Mouse (Mus musculus) gastrocnemius, postnatal 36 days (tissue): ENCODE measurements around the gene Pakap. TPM values are rescaled to one million over a fixed set of nuclear protein-coding genes. Genes with fewer than 3 reads are reported as not detected.
"Not testable (repeated sequence)": the region's sequence is repeated elsewhere in the genome, so short reads cannot be mapped to it uniquely, and the experiment has no call there.

Experiments
- DNase-seq, 2 experiments: peaks; one replicate each; pipeline ENCODE4 v3.0.0; 2022
- intact Hi-C: fragments of 180-260 bp; cut with DNase I; formaldehyde crosslinking; loops from one replicate; pipeline ENCODE4 v1.15.1; 2025
- total RNA-seq, 2 experiments: library from RNA; stranded (reverse); gene quantifications; 2 replicates each; pipeline ENCODE4 v1.2.3; 2021

Gene Pakap
- total RNA-seq, 2 experiments from 2014 or later, result 3.9 to 6.6 TPM

DNA sequence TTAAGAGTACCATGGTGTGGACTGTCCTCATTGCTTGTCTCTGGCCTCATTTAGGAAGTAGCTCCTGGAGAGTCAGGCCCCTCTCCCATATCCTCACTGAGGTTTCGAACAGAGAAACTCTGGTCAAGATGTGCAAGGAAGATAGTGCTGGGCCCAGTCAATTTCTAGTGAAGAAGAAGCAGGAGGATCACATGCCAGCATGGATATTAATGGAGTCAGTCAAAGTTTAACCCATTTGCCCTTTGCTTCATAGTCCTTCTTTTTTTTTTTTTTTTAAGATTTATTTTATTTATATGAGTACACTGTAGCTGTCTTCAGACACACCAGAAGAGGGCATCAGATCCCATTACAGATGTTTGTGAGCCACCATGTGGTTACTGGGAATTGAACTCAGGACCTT is 321.0 kb downstream of the Pakap start:
- intact Hi-C loops, DNase-seq: not testable (repeated sequence)

DNA sequence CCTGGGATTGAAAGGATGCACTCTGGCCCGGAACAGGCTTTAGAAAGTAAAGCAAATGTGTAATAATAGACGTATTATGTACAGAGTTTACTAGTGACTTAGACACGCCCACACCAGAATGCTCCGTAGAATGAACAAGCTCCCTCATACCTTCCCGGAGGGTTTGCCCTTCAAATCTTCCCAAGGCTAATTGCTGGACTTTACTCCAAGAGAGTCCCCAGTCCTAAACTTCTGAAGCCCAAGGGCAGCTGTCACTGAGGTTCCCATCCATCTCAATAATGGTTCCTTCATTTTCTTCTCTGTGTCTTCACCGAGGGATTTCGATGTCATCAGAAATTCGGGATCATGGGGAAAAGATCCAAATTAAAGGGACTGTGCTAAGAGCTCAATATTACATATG is 321.8 kb downstream of the Pakap start:
- DNase-seq, result no peak
- intact Hi-C loops, result no loop called here

DNA sequence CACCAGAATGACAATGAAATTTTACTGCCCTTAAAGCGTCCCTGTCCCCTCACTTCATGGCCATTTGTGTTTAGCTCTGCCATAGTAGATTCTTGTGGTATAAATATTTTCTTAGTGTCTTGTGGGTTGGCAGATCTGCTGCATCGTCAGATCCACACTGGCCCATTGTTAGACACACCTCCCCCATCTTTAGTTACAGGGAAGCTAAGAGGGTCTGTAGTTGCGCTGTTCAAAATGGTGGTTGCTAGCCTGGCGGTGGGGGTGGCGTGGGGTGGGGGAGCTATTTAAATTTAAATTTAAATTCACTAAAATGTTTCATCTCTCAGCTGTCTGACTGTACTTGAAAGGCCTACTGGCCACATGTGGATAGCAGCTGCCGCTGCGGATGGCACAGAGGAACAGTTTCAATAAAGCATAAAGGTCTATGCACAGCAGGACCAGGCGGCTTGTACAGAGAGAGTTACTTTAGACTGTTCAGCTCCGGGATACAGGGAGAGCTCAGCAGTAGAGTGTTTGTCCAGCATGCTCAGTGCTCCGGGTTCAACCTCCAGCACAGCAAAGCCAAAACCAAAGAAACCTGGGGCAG is 324.1 kb downstream of the Pakap start:
- intact Hi-C loops, result no loop called here
- no peak for DNase-seq

DNA sequence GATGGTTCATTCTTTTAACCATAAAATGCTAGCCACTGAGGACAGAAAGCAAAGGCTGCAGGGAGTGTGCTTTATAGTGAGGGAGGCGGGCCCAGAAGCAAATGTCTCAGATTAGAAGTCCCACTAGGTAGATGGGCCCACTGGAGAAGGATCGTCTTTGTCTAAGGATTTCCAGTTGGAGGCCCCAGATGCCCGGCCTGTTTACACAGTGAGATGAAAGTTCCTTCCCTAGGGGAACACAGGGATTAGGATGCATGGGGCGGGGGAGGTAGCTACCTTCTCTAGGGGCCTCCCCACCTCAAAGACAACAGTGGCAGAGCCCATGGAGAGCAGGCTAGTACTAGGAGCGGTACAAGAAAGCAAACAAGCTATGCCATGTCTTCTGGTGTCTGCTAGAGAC is 327.2 kb downstream of the Pakap start:
- DNase-seq, result no peak
- intact Hi-C loops, result no loop called here

DNA sequence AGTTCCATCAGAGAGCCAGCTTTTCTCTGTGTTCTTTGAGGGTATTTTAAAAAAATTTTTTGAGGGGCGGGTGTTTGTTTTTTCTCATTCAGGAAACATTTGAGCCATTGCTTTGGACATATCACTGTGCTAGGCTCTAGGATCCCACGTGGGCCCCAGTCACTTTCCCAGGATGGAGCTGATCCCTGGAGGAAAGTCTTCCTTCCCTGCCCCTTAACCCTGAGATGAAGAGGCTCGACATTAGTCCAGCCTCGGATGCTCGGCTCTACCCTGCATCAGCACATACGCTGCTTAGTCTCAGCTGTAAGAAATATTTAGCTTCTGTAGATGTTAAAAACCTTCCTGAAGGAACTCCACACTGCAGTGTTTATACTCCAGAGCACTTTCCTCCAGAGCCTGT is 327.9 kb downstream of the Pakap start:
- intact Hi-C loops, result no loop called here
- DNase-seq, result no peak

DNA sequence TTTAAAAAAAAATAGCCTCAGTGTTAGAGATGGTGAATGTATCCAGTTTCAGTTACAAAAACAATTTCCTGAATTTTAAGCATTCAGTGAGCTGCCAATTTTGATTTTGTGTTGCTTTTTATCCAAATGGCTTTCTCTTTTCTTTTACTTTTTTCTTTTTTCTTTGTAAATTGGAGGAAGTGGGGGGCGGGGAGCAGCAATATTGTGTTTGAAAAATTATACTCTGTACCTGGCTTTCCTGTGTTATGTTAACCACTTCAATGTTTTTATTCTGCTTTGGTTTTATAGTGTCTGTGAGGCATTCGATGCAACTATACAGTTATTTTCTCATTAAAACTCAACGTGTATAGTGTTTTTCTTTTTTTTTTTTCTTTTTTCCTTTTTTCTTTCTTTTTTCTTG is 328.7 kb downstream of the Pakap start:
- DNase-seq, result no peak
- intact Hi-C loops, result no loop called here

DNA sequence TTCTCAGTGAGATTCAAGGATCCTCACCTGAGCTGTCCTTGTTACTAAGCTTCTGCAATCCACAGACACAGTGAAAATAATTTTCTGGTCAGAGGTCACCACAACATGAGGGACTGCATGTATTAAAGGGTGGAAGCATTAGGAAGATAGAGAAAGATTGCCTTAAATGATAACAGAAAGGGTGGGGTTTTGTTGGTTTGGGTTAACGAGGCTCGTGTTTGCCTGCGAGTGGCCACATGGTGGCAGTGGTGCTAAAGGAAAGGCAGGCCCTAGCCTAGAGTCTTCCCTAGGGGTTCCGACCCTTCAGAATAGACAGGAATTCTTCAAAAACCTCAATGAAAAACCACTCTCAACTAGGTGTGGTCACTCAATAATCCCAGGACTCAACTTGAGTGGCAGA is 333.2 kb downstream of the Pakap start:
- intact Hi-C loops, result loop anchor here (10.0 kb wide), 1 partner anchor 354 kb away; no protein-coding TSS in a partner anchor
- DNase-seq, result peak in 1 of 2 experiments; percentile 32

DNA sequence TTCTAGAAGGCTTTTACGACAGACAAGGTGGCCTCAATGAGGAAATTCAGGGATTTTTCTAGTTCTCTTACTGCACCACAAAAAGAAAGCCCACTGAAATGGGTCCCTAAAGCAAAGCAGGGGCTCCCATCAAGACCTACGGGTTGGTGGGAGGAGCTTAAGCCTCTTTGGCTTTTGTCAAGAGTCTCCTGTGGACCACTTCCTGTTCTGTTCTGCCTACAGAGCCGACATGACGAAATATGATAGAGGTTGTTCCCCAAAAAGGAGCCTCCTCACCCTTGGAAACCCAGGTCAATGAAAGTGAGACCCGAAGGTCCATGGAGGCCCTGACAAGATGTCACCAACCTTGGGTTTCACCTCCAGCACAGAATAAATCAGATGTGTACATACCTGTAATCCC is 334.6 kb downstream of the Pakap start:
- no peak for DNase-seq
- intact Hi-C loops, result loop anchor here (10.0 kb wide), 1 partner anchor 352 kb away; no protein-coding TSS in a partner anchor

DNA sequence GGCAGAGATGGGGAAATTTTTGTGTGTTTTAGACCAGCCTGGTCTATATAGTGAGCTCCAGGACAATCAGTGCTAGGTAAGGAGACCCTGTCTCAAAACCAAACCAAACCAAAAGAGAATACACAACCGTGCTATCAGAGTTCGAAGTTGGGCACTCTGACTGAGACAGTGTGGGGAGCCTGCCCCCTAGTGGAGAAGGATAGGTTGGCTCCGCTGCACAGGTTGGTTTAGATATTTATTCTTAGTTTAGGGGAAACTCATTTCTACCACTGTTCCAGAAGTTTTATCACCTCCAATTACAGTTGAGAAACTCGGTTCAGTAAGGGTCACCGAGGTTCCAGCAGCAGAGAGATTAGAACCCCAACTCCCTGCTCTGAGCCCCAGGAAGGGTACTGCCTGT is 336.2 kb downstream of the Pakap start:
- intact Hi-C loops, result loop anchor here (10.0 kb wide), 1 partner anchor 351 kb away; no protein-coding TSS in a partner anchor
- DNase-seq, result peak; percentile 27 to 31

DNA sequence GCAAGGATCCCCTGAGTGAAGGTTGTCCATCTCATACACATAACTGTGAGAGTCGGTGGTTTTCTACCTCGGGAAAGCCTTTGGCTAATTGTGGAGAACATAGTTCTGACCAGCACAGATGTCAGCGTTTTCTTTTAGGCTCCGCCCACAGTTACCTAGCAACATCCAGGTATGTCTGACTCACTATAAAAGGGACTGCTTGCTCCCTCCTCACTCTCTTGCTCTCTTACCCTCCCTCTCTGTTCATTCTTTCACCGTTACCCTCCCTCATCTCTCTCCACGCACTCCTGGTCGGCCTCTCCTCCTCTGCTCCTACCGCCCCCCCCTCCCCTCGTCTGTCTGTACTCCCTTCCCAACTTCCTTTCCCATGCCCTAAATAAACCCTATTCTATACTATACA is 336.7 kb downstream of the Pakap start:
- no peak for DNase-seq
- intact Hi-C loops, result loop anchor here (10.0 kb wide), 1 partner anchor 350 kb away; no protein-coding TSS in a partner anchor

DNA sequence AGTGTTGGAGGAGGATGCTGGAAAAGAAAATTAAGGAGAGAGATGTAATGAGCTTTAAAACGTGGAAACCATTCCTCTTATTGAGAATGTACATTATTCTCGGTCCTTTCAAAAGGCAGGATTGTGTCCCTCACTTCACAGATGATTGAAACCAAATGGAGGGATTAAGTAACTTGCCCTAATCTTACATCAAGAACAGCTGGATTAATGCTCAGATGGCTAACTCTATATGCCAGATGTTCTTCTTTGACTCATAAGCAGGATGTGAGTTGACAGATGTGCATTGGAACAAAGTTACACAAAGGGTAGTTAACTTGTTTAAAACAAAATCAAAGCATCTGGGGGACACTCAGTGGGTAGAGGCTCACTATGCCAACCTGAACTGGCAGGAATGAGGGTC is 338.7 kb downstream of the Pakap start:
- intact Hi-C loops, result loop anchor here (10.0 kb wide), 1 partner anchor 348 kb away; no protein-coding TSS in a partner anchor
- no peak for DNase-seq

DNA sequence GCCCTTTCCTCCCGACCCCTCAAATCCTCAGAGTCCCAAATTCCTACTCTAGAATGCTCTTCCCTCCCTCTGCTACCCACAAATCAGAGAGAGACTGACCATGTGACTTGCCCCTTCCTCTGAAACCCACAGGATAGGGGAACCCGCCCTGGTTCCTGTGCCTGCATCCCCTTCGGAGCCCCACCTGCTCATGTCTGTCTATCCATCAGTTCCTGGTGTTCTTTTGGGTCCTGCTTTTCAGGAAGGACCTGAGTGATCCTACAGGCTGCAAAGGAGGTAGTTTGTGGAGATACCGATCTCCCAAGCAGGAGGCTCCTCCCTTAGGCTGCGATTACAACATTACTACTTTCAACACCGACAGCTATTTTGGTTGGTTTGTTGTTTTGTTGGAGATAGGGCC is 340.9 kb downstream of the Pakap start:
- intact Hi-C loops, result loop anchor here (10.0 kb wide), 1 partner anchor 346 kb away; no protein-coding TSS in a partner anchor
- no peak for DNase-seq

DNA sequence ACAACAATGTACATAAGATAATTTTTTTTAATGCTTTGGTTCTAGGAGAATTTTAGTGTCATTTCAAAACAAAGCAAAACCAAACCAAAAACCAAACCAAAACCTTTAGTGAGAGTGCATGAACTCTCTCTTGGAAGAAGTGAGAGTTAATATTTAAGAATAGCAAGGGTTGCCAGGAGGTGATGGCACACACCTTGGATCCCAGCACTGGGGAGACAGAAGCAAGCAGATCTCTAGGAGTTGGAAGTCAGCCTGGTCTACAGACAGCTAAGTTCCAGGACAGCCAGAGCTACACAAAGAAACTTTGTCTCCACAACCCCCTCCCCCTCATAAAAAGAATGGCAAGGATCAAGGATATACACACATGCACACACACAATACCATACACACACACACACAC is 345.0 kb downstream of the Pakap start:
- no peak for DNase-seq
- intact Hi-C loops, result no loop called here

DNA sequence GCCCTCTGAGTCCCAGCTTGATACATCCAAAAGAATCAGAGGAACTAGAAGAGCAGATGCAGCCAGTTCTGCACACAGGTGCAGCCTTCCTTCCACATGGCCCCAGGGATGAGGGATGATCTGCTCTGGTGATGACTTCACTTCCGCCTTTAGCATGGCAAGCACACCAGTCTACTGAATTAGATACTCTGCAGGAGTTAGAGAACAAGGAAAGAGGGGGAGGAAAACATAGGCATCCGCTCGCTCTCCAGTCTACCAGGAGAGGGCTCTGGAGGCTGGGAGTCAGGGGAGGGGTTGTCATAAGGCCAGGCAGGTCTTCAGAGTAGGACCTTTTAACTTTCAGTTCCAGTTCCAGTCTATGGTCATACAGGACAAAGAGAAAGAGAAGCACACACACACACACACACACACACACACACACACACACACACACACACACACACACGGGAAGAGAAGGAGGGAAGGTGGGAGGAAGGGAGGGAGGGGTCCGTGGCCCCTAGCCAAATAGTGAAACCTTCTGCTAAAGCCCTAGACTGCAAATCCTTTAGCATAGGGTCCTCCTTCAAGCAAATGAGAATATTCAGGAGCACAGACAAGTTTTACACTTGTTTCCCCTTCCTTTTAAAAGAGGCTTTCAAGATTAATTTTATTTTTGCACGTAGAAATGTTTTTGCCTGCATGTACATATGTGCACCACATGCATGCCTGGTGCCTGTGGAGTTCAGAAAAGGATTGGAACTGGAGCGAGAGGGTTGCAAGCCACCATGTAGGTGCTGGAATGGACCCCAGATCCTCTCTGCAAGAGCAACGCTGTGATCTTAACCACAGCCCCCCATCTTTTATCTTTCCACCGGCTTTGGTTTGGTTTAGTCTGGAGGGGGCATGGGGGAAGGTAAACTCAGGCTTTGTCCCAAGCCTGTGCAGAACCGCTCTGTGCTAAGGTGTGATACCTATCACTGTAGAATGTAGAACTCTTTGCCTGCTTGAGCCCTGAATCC is 346.5 kb downstream of the Pakap start:
- intact Hi-C loops, result no loop called here

DNA sequence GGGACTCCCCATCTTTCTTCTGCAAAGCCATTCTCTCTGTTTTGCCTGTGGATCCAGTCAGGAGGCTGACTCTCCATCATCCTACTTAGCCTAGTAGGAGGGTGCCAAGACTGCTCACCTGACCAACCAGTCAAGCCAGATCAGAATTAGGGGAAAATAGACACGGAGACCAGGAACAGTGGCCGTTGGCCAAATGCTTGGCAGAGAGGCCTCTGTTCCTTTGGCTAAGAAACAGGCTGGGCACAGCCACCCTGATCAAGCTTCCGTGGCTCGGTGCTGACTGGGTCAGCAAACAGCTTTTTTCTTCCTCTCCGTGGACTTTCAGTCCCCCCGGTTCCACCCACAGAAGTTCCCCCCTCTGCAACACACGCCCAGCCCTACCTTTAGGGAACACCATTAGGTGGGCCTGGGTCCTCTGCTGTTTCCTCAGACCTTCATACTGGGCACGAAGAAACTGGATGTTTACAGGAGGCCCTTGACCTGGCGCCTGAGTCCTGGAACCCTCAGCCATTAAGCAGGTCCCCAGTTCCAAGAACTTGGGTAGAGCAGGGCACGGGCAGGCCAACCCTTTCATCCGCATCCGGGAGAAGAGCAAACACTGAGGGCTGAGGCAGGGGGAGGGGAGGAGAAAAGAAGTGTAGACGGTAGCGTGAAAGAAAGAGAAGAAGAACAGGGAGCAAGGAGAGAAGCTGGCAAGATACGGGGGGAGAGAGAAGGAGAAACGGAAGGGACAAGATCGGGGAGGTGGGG is 347.4 kb downstream of the Pakap start:
- intact Hi-C loops, result no loop called here

More for the DNA sequence above, 346.5 kb downstream of the Pakap start:
- DNase-seq, result no peak

DNA sequence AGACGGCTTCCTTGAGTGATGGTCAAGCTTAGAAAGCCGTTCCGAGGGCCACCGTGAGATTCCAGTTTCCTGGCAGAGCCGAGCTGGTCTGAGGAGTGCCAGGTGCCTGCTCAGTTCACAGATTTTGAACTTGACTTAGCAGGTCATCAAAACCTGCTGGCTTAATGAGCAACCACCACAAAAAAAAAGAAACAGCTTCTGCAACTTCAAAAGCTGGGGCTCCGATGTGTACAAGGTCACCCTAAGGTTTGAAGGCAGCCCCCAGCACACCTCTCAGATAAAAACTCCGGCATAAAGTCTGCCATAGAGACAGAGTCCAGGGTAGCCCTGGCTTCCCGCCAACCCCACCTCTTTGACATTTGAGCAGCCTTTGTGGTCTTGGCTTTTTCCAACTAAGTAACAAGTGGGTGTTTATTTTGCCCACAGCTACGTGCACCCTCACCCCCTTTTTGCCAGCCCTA is 348.3 kb downstream of the Pakap start, which contains the start of gene D630039A03Rik:
TSS of gene D630039A03Rik (minus strand) at position 97 of the 461 bp plus-strand sequence.
- intact Hi-C loops, result no loop called here
- DNase-seq, result no peak

More for the DNA sequence above, 347.4 kb downstream of the Pakap start:
- peak in 1 of 2 experiments; percentile 25 for DNase-seq

DNA sequence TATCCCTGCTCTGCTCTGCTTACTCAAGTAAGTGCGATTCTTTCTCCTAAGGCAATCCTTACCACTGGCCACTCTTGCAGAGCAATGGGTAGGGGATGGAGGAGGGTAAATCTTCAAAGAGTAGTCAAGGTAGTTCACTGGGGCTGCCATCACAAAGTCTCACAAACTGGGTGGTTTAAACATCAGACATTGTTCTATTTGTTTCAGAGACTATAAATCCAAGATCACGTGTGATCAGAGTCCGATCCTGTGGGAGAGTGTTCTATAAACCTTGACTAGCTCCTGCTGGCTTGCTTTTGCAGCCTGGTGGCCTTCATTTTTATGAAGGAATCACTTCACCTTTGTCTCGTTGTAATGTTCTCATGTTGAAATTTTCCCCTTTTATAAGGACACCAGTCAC is 348.7 kb downstream of the Pakap start:
- intact Hi-C loops, result no loop called here
- no peak for DNase-seq

DNA sequence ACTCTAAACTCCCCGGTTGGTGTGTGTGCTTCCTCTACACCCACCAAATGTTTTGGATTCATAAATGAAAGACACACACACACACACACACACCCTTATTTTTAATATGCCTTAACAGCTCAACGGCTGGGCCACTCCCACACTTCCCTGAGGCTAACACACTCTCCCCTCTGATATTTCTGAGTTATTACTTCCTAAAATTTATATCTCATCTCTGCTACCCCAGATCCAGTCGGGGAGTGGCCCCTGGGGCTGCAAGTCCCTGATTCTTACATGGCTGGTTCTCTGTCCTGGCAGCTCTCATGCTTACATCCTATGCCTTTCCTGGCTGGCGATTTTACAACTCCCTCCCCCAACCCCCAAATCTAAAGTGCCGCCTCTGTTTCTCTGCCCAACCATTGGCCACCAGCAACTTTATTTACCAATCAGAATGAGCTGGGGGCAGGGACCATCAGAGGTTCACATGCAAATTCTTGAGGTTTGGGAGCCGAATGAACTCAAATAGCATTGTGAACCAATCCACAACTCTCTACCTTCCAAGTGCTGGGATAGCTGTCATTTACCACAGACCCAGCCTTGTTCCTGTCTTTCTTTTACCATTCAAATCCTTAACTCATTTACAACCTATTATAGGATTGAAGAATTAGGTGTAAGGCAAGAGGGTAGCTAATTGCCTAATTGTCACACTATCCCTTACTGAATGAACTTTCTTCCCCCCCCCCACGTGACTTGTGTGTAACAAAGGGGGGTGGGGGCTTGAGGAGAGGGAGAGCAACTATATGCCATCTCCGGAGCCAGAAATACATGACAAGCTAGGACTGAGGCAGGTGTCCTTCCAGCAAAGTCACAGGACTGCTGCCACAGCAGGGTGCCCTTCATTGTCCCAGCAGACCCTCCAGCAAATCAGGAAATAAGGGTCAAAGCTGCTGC is 351.8 kb downstream of the Pakap start:
- intact Hi-C loops, result no loop called here
- DNase-seq, result no peak

DNA sequence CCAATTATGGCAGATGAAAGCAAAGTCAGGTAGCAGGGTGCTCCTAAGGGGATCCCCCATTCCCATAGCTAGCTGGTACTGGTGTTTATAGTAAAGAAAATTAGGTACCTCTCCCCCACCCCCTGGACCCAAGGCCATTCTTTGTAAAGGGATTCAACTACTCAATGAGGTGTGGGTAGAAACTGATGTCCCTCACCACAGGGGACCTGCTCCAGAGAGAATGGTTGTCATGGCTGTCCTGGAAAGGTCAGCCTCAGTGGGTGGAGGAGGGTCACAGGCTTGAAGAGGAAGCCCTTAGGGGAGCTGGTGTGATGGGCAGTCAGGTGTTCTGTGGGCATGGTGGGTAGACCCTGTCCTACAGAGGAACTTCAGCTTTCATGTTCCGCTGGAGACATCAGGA is 352.5 kb downstream of the Pakap start:
- no peak for DNase-seq
- intact Hi-C loops, result no loop called here
